Mouse (Mus musculus) heart, embryonic 12.5 days (tissue): Measurements from ENCODE around the gene Atp5b. TPM values are rescaled to one million over a fixed set of nuclear protein-coding genes. Genes with fewer than 3 reads are reported as not detected.
"Not testable (repeated sequence)": the region's sequence is repeated elsewhere in the genome, so short reads cannot be mapped to it uniquely, and the experiment has no call there.

Source experiments
- ATAC-seq: fragments of 200-750 bp; cut with Nextera tagmentation; 2 replicates; pipeline ENCODE4 v1.8.0; 2017; ENCODE audit warnings: moderate TSS enrichment, moderate library complexity; ENCODE audit not compliant: insufficient number of reproducible peaks, low FRiP score
- H3K27ac ChIP-seq: fragments of 300-500 bp; sonication (generic); 2 replicates; pipeline ENCODE4 v1.5.1; 2016; ENCODE audit warnings: mild to moderate bottlenecking, moderate library complexity; ENCODE audit not compliant: poor library complexity, severe bottlenecking
- H3K27me3 ChIP-seq: fragments of 300-500 bp; sonication (generic); replicated peaks from 2 replicates; pipeline ENCODE4 v1.6.1; 2016; ENCODE audit warnings: mild to moderate bottlenecking, moderate library complexity
- H3K36me3 ChIP-seq: fragments of 300-500 bp; sonication (generic); 2 replicates; pipeline ENCODE4 v1.6.1; 2016; ENCODE audit warnings: mild to moderate bottlenecking, moderate library complexity
- H3K4me1 ChIP-seq: fragments of 300-500 bp; sonication (generic); replicated peaks from 2 replicates; pipeline ENCODE4 v1.6.1; 2016; ENCODE audit warnings: mild to moderate bottlenecking
- H3K4me2 ChIP-seq: fragments of 300-500 bp; sonication (generic); 2 replicates; pipeline ENCODE4 v1.6.1; 2016; ENCODE audit warnings: mild to moderate bottlenecking, moderate library complexity
- H3K4me3 ChIP-seq: fragments of 300-500 bp; sonication (generic); 2 replicates; pipeline ENCODE4 v1.5.1; 2016; ENCODE audit warnings: mild to moderate bottlenecking
- H3K9ac ChIP-seq: fragments of 300-500 bp; sonication (generic); 2 replicates; pipeline ENCODE4 v1.6.1; 2016; ENCODE audit warnings: mild to moderate bottlenecking, moderate library complexity
- H3K9me3 ChIP-seq: fragments of 300-500 bp; sonication (generic); replicated peaks from 2 replicates; pipeline ENCODE4 v1.6.1; 2016; ENCODE audit warnings: mild to moderate bottlenecking, moderate library complexity
- WGBS: fragments of 180-500 bp; shearing (Covaris S2); methylation state at CpG from one replicate; pipeline ENCODE4 v1.1.7; 2016; 5-methylcytosine and 5-hydroxymethylcytosine counted together
- polyA plus RNA-seq: library from polyadenylated mRNA; unstranded; fragments of >200 nt; fragmentation: Nextera tagmentation; extraction: Ambion mirVana; gene quantifications from 2 replicates; pipeline ENCODE4 v1.2.1, GENCODE M21; 2016

Atp5b gene
- polyA plus RNA-seq, 1 experiment from 2014 or later: 4,835 TPM

DNA sequence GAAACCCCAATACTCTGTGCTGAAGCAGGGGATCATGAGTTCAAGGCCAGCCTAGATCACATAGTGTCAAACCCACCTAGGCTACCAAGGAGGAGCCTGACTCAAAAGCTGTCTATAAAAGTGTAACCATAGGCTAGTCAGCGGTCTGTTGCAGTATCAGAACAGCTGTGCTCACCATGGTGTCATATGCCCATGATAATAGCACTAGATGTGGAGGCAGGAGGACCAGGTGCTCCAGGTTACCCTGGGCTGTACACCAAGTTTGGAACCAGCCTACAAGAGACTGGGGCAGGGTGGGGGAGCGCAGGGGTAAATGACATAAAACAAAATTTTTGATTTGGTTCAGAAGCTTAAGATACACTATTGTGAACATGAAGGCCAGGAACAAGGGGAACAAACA is 33.3 kb upstream of the Atp5b start:
- Histone ChIP-seq H3K9me3 (no peaks in the 10 kb centered on the region), H3K27me3 (no peaks in the 10 kb centered on the region), H3K4me3 (no peak overlapping the region), H3K27ac (no peak overlapping the region), H3K4me2 (no peak overlapping the region), H3K9ac (no peak overlapping the region), H3K4me1 (peaks cover 3% of the 10 kb centered on the region), H3K36me3 (peaks cover 66% of the 10 kb centered on the region)
- no peak for ATAC-seq
- 95% methylated on average over 2 of the region's 2 CpGs for WGBS

DNA sequence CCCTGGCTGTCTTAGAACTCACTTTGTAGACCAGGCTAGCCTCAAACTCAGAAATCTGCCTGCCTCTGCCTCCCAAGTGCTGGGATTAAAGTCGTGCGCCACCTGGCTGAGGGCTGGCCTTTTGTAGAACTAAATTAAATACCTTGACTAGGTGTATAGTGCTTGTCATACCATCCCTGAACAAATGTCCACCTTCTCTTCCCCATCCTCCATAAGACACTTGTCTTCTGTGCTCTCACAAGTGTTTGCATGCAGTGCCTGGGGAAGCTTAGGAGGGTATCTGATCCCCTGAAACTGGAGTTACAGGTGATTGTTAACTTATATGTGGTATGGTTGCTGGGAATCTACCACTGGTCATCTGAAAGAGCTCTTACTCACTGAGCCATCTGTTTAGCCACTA is 32.7 kb upstream of the Atp5b start:
- 81% methylated on average over 2 of the region's 2 CpGs for WGBS

DNA sequence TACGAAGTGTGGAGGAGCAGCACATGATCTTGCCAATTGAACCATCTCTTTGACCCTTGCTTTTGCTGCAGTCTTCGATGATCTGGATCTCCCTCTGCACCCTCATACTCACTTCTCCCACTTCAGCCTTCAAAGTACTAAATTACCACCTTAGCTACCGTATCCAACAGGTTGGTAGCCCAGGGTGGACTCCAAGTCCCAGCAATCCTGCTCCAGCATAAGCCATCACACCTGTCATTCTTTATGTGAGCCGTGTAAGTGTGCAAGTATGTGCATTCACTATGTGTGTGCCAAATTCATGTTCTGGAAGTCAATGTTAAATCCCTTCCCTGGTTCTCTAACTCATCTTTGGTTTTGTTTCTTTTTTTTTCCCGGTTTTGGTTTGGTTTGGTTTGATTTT is 31.5 kb upstream of the Atp5b start:
- Histone ChIP-seq H3K4me3 (no peak overlapping the region), H3K9me3 (no peaks in the 10 kb centered on the region), H3K4me1 (0 out of 2 replicates have a peak, but pooled peaks cover 4% of the 10 kb centered on the region), H3K27me3 (no peaks in the 10 kb centered on the region), H3K9ac (no peak overlapping the region), H3K36me3 (peaks cover 47% of the 10 kb centered on the region), H3K27ac (no peak overlapping the region), H3K4me2 (no peak overlapping the region)
- no peak for ATAC-seq
- 92% methylated on average over 5 of the region's 5 CpGs for WGBS

More for the DNA sequence above, 32.7 kb upstream of the Atp5b start:
- Histone ChIP-seq H3K9ac (no peak overlapping the region), H3K27me3 (no peaks in the 10 kb centered on the region), H3K4me3 (no peak overlapping the region), H3K9me3 (no peaks in the 10 kb centered on the region), H3K4me2 (no peak overlapping the region), H3K4me1 (0 out of 2 replicates have a peak, but pooled peaks cover 4% of the 10 kb centered on the region), H3K36me3 (peaks cover 60% of the 10 kb centered on the region), H3K27ac (no peak overlapping the region)
- ATAC-seq: no peak

DNA sequence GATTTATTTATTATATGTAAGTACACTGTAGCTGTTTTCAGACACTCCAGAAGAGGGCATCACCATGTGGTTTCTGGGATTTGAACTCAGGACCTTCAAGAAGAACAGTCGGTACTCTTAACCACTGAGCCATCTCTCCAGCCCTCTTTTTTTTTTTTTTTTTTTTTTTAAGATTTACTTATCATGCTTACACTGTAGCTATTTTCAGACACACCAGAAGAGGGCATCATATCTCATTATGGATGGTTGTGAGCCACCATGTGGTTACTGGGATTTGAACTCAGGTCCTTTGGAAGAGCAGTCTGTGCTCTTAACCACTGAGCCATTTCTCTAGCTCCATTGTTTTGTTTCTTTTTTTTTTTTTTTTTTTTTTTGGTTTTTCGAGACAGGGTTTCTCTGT is 30.9 kb upstream of the Atp5b start:
- H3K27me3 ChIP-seq, H3K4me3 ChIP-seq, H3K9ac ChIP-seq, H3K9me3 ChIP-seq, ATAC-seq, H3K4me1 ChIP-seq, H3K27ac ChIP-seq, H3K4me2 ChIP-seq: not testable (repeated sequence)
- WGBS: 95% methylated on average over 1 of the region's 2 CpGs
- H3K36me3 ChIP-seq: peaks cover 43% of the 10 kb centered on the region

DNA sequence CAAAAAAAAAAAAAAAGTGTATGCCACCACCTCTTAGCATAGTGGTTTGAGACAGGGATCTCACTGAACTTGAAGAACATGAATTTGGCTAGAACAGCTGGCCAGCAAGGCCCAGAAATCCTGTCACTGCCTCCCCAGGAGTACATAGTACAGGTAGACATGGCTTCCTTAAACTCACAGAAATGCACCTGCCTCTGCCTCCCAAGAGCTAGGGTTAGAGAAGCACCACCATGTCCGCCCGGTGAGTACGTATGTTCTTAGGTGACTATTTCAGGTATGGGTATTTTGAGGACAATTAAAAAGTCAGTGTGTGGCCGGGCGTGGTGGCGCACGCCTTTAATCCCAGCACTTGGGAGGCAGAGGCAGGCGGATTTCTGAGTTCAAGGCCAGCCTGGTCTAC is 30.1 kb upstream of the Atp5b start:
- no peak overlapping the region for H3K9ac ChIP-seq
- no peaks in the 10 kb centered on the region for H3K9me3 ChIP-seq
- H3K4me2 ChIP-seq: no peak overlapping the region
- H3K27ac ChIP-seq: no peak overlapping the region
- no peaks in the 10 kb centered on the region for H3K27me3 ChIP-seq
- WGBS: 91% methylated on average over 8 of the region's 8 CpGs
- peaks cover 35% of the 10 kb centered on the region for H3K36me3 ChIP-seq
- H3K4me1 ChIP-seq: peaks cover 11% of the 10 kb centered on the region
- no peak overlapping the region for H3K4me3 ChIP-seq
- no peak for ATAC-seq

DNA sequence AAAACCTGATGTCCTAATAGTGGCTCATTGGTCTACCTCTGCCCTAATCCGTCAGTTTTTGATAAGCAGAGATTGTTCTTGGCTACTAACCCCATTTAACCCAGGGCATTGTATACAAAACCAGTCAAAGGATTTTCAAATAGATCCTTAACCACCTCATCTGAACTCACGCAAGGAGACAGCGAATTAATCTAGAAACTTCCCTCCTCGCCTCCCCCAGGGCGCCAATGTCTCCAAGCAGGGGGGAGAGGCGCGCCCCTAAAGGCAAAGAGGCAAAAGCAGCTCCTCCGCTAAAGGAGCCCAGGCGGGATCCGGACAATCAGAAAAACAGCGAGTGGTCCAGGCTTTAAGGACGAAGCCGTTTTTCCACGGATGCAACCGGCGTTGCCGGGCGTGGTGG is 24.9 kb upstream of the Atp5b start:
- no peaks in the 10 kb centered on the region for H3K27me3 ChIP-seq
- peak overlapping the region; percentile 95 for H3K4me3 ChIP-seq
- peak overlapping the region; percentile 99 for H3K27ac ChIP-seq
- H3K9me3 ChIP-seq: no peaks in the 10 kb centered on the region
- peak overlapping the region; percentile 95 for H3K9ac ChIP-seq
- H3K4me2 ChIP-seq: peak overlapping the region; percentile 78
- ATAC-seq: no peak
- WGBS: under 1% methylated on average over 18 of the region's 18 CpGs
- H3K36me3 ChIP-seq: peaks cover 12% of the 10 kb centered on the region; the same call in 1 of the 2 replicates
- peaks cover 29% of the 10 kb centered on the region for H3K4me1 ChIP-seq

DNA sequence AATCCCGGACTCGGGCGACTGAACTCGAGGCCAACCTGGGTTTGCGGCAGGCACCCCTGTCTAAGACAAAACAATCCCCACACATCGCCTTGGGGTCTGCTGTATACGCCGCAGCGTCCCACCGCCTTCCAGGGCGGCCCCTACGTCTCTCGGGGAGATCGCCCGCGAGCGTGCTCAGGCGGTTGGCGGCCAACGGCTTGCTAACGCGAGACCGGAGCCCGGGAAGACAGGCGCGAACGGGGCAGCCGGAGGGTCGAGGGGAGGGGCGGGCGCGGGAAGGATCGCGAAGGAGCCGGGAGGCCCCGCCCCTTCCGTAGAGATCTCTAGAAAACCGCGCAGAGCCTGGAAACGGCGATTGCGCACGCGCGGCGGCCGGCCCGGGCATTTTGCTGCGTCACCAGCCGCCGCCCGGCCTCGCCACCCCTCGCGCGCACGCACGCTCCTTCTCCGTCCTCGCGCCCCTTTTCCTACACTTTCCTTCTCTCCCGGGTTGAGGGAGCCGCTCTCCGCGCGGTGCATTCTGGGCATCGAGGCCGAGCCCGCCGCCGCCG is 24.4 kb upstream of the Atp5b start, which contains the start of gene Ptges3:
Gene Ptges3 (plus strand): TSS at position 354 of the 551 bp plus-strand sequence.
- peaks cover 31% of the 10 kb centered on the region for H3K4me1 ChIP-seq
- H3K36me3 ChIP-seq: peaks cover 15% of the 10 kb centered on the region
- H3K9ac ChIP-seq: peak within 1 kb of the TSS; percentile 97
- H3K27ac ChIP-seq: peak within 1 kb of the TSS; percentile 99
- peak within 1 kb of the TSS; percentile 95 for H3K4me3 ChIP-seq
- ATAC-seq: peak; percentile 92
- H3K9me3 ChIP-seq: no peaks in the 10 kb centered on the region
- H3K27me3 ChIP-seq: no peaks in the 10 kb centered on the region
- under 1% methylated on average over 66 of the region's 72 CpGs for WGBS
- H3K4me2 ChIP-seq: peak within 1 kb of the TSS; percentile 78

DNA sequence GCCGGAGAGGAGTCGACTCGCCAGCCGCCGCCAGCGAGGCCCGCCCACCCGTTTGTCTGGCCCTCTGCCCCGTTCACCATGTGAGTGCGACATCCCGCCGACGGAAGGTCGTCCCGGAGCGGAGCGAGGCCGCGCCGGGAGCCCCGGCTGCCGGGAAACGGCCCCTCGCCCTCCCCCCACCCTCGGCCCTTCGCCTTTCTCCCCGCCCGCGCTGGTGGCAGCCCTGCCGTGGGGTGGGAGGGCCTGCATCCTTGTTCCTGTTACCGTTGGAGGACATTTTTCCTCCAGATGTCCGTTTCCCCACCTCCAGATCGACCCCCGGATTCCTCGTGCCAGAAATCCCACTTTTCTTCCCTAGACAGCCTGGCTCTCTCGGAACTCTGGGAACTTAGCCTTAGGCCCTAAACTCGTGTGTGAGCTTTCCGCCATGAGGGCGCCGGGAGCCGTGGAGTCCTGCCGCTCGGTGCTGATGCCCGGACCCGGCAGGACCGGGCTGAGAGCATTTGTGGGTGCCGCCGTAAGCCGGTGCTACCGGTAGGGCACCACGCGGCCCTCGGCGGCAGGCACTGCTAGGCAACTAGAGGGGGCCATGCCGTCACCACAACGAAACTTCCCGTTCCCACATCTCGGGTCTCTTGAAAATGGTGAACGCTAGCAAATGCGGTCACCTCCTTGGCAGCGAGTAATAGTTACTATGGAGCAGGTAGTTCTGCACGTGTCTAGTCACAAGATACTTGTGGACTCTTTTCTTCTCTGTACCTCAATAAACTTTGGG is 23.7 kb upstream of the Atp5b start:
- Histone ChIP-seq H3K9me3 (no peaks in the 10 kb centered on the region), H3K4me3 (peak overlapping the region; percentile 95), H3K4me2 (peak overlapping the region; percentile 78), H3K27ac (peak overlapping the region; percentile 99), H3K9ac (peak overlapping the region; percentile 97), H3K27me3 (no peaks in the 10 kb centered on the region), H3K36me3 (peaks cover 19% of the 10 kb centered on the region), H3K4me1 (peaks cover 33% of the 10 kb centered on the region)
- WGBS: under 1% methylated on average over 62 of the region's 62 CpGs
- ATAC-seq: peak; percentile 75

DNA sequence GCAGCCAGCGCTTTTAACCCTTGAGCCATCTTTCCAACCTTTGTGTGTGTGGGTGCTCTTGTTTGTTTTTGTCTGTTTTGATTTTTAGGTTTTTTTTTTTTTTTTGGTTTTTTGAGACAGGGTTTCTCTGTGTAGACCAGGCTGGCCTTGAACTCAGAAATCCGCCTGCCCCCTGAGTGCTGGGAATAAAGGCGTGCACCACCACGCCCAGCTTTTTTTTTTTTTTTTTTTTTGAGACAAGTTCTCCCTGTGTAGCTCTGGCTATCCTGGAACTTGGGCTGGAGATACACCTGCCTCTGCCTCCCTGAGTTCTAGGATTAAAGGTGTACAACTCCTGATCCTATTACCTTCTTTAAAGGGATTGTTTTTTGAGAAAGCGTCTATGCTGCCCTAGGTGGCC is 22.0 kb upstream of the Atp5b start:
- H3K27me3 ChIP-seq: no peaks in the 10 kb centered on the region
- peak overlapping the region; percentile 78 for H3K4me2 ChIP-seq
- no peaks in the 10 kb centered on the region for H3K9me3 ChIP-seq
- peak overlapping the region; percentile 97; the same call in 1 of the 2 replicates for H3K9ac ChIP-seq
- peak overlapping the region; percentile 95 for H3K4me3 ChIP-seq
- no peak for ATAC-seq
- no peak overlapping the region for H3K27ac ChIP-seq
- 73% methylated on average over 5 of the region's 5 CpGs for WGBS
- H3K36me3 ChIP-seq: peaks cover 24% of the 10 kb centered on the region
- peaks cover 35% of the 10 kb centered on the region for H3K4me1 ChIP-seq

DNA sequence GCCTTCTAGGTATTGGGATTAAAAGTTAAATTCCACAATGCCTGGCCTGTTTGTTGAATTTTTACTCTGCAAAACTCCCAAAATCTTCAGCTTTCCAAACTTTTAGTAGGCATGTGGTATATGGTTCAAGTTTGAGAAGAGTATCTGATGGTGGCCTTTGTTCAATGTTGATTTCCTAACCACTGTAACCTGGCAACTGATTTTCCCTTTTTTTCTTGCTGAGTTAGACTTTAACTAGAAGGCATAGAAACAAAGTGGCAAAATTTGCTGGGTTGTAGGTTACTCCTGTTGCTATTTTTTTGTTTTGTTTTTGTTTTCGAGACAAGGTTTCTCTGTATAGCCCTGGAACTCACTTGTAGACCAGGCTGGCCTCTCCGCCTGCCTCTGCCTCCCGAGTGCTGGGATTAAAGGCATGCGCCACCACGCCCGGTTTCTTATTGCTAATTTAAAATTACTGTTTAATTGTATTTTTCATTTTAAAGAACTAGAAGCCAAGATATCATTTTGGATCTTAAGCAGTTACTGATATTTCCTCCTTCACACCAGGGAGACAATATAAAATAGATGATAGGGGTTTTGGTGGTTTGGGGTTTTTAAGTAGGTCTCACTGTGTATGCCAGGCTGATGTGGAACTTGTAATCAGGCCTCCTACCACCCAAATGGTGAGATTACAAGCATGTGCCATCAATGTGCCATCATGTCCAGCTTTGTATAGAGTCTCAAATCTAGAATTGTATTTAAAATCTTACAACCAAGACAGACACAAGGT is 20.7 kb upstream of the Atp5b start:
- H3K27me3 ChIP-seq: no peaks in the 10 kb centered on the region
- no peak overlapping the region for H3K9ac ChIP-seq
- H3K9me3 ChIP-seq: no peaks in the 10 kb centered on the region
- ATAC-seq: no peak
- no peak overlapping the region for H3K4me2 ChIP-seq
- H3K4me3 ChIP-seq: no peak overlapping the region
- H3K27ac ChIP-seq: no peak overlapping the region
- WGBS: 89% methylated on average over 6 of the region's 6 CpGs
- peaks cover 24% of the 10 kb centered on the region for H3K36me3 ChIP-seq
- H3K4me1 ChIP-seq: peaks cover 34% of the 10 kb centered on the region

DNA sequence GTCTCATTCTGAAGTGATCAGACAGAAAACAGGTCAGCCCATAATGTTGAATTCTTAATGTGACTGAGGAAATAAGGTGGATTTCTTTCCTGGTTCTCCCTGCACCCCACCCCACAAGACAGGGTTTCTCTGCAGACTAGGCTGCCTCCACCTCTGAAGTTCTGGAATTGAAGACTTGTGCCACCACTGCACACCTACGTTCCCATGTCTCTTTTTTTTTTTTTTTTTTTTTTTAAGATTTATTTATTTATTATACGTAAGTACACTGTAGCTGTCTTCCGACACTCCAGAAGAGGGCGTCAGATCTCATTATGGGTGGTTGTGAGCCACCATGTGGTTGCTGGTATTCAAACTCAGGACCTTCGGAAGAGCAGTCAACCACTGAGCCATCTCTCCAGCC is 17.0 kb upstream of the Atp5b start:
- H3K9me3 ChIP-seq: no peaks in the 10 kb centered on the region
- no peak overlapping the region for H3K9ac ChIP-seq
- peaks cover 47% of the 10 kb centered on the region for H3K36me3 ChIP-seq
- 86% methylated on average over 5 of the region's 5 CpGs for WGBS
- H3K4me3 ChIP-seq: no peak overlapping the region
- H3K4me2 ChIP-seq: no peak overlapping the region
- no peaks in the 10 kb centered on the region for H3K27me3 ChIP-seq
- ATAC-seq: no peak
- H3K27ac ChIP-seq: no peak overlapping the region
- H3K4me1 ChIP-seq: peaks cover 21% of the 10 kb centered on the region
